Mouse (Mus musculus) lung, adult 2 months (tissue): ENCODE results near the gene Cdh6.

Source experiments
- CTCF ChIP-seq: fragments of 200-500 bp; IDR thresholded peaks from 2 replicates; pipeline ENCODE4 v1.5.1; 2011; ENCODE audit warnings: mild to moderate bottlenecking, low read length, control low read depth; ENCODE audit not compliant: insufficient read depth
- POLR2A ChIP-seq: fragments of 200-500 bp; IDR thresholded peaks from 2 replicates; pipeline ENCODE4 v1.6.1; 2011; ENCODE audit warnings: low read depth, mild to moderate bottlenecking, control low read depth, low read length, borderline replicate concordance; ENCODE audit errors: extremely low read depth

- TF ChIP-seq POLR2A = no peak
- TF ChIP-seq CTCF = no peak
Measured at GRCm38 (mm10) chr15:13141983-13142382, 31.5 kb downstream of the Cdh6 start.
